Mouse (Mus musculus) urinary bladder, postnatal 25 days (tissue): ENCODE results near the gene Gp1bb.
A peak's percentile ranks its signal among the peaks of the same experiment; 100 is the strongest.

Experiments
- DNase-seq: peaks from one replicate; pipeline ENCODE4 v3.0.0; 2022; ENCODE audit warnings: low spot score

Gp1bb gene

DNA sequence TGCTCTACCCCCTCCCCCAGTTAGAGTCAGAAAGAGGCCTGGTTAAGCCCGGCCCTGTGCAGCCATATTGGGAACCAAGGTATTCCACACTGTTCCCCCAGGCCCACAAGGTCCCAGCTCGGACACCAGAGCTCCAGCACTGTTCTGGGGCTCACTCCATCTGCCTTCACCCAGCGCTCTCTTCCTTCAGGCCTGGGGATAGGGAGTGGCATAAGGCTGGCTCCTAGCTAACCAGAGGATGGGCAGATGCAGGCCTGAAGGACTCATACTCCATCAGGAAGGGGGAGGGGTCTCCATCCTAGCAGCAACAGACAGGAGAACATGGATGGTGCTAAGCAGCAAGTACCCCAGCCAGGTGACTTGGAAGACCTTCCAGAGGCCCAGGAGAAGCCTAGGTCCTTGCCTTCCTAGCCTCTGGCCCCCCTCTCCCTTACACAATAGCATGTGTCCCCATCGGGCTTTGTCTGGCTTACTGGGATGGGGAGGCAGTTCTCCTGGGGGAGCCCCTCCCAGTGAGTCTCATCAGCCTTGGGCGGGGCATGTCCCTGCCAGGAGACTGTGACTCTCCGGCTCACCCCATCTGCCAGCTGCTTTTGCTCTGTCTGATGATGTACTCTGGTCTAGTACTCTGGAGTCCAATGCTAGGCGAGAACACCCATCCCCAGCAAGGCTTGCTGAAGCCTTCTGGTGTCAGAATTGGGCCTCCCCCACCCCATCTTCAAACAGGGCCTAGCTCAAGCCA is 6.2 kb upstream of the Gp1bb start:
- no peak for DNase-seq

GRCm38 (mm10) chr16:18627163-18627562 is 5.0 kb upstream of the Gp1bb start:
- DNase-seq = no peak

DNA sequence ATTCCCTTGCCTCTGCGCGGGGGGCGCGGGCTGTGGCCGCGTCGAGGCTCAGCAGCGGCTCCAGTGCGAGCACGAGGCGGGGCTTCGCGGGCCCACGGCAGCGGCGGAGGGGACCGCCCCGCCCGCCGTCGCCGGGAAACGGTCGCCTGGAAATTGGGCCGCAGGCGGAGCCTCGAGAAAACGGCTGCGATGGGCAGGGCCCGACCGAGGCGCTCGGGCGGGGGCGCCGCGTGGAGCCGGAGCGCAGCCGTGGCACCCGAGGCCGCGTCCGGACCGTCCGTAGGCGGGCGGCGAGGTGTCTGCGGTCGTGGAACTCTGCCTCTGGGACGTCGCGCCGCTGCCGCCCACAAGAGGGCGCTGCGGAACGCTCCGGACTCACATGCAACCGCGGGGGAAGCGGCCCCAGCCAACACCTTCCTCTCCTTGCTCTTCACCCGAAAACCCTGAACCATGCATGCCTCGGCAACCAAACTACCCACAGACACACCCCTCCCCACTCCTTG is 4.2 kb upstream of the Gp1bb start, which contains the start of gene Gm49601:
Gene Gm49601, minus strand, starts transcription at position 52 of the 503 bp plus-strand sequence.
- peak; percentile 88 for DNase-seq

DNA sequence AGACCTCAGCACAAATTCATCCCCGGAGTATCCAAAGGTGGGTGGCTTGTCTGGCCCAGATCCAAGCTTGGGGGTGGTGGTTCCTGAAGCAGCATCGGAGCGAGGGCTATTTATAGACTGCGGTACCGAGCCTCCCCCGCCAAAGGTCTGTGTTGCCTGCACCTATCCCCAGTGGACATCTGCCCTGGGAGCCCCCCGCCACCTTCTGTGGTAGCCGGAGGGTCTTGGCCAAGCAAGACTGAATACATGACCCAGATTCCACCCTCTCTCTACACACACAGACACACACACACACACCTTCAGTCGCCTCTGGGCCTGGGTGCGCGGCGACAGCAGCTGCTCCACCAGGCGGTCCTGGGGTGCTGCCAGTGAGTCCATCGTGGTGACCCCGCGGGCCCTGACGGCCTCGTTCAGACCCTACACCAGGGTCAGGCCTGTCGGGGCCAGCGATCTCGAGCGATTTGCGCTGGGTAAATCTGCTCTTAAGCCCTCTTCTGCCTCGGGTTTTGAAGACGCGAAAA is 3.6 kb upstream of the Gp1bb start:
- no peak for DNase-seq

DNA sequence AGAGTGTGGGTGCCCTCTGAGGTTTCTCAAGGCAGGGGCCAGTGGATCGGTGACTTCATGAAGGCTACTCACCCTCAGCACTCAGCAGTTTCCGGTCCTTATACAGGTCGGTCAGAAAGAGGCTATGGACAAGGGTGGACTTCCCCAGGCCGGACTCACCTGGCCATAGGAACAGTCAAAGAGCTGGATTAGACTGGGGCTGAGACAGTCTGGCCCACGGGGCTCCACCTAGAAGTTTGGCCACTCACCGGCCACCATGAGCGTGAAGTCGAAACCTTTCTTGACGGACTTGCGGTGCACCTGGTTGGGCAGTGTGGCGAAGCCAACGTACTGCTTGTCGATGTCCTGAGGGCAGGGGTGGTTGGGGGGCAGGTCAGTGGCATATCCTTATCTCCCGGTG is 2.9 kb upstream of the Gp1bb start:
- no peak for DNase-seq

- no peak for DNase-seq
Measured at GRCm38 (mm10) chr16:18624641-18625040, 2.4 kb upstream of the Gp1bb start.

DNA sequence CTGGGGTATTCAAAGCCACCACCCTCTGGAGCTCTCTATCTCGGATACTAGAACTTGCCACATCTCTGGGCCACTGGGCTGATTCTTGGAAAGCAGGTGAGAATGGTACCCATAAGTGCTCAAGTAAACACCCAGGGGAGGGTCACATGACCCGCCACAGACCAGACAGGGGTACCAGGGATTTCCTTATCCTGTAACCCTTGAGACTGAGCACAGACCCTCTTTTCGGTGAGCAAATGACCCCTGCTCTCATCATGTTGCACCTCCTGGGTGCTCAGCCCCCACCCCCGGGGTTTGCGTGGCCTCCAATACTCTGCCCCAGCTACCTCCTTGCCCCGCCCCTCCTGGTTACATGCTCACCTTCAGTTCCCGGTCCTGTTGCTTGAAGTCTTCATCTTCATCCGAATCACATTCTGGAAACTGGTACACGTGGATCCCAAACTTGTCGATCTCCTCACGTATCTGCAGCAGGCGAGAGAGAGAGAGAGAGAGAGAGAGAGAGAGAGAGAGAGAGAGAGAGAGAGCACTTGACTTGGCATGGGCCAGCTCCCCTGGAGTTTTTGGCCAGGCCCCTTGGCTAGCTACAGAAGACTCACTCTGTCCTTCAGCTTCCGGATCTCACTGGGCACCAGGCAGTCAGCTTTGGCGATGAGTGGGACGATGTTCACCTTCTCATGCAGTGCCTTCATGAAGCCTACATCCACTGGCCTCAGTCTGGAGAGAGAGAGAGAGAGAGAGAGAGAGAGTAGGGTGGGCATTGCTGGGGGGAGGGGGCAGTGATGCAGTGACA is 1.7 kb upstream of the Gp1bb start:
- no peak for DNase-seq

- DNase-seq = no peak
Measured at GRCm38 (mm10) chr16:18622916-18623750, 930 bp upstream of the Gp1bb start.

DNA sequence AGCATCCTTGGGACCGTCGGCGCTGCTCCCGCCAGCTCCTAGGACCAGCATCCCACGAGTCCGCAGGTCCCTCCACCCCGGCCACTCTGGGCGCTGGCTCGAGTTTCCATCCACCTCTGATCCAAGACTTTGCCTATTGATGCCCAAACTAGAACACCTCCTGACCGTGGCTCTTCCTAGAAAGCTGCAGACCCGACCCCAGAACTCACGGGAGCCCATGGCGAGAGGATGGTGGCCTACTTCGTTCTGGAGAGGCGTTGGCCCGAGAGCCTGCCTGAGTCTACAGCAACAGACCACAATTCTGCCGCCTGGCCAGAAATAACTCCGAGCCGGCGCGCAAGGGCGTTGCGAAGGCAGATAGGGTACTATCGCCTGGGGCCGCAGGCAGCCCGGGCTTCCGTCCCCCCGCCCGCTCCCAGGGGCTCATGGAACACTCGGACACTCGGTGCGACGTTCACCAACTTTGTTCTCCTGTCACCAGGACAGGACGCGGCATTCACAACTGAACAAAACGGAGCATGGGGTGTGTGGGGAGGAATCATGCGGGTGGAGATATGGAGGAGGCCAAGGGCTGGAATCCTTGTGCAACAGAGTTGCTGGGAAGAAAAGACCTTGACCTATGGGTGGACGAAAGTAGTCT is 721 bp downstream of the Gp1bb start:
- no peak for DNase-seq

GRCm38 (mm10) chr16:18620601-18621361 is 1.4 kb downstream of the Gp1bb start:
- DNase-seq = no peak

DNA sequence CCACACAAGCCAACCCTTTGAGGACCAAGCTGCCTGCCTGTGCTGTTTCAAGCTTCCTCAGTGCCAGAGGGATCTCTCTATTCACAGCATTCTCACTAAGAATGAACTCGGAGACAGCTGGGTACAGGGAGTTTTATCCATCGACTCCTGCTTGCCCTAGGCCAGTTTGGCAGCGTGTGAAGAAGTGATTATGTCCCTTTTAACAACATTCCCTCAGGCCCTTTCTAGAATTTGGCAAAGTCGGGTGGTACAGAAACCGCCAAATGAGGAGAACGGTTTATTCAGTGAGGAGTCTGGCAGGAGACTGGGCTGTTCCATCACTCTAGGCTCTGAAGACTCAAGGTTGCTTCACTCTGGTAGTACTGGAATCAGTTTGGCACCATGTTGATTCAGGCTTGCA is 2.0 kb downstream of the Gp1bb start:
- DNase-seq = no peak

DNA sequence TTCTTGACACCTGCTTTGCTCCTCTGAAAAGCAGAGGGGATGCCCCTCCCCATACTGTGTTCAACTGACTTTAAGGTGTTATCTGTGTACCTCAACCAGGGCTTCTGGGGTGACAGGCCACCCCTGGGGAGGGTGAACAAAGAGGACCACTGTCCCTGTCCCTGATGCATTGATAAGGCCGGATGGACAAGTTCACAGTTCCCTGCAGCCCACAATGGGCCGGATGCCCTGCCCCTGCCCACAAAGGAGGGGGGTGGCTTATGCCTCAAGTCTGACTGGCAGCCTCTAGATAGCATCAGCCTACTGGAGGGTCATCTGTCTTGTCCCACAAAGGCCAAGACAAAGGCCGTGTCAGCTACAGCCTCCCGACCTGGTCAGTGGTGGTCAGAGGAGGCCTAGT is 3.1 kb downstream of the Gp1bb start:
- DNase-seq = no peak

DNA sequence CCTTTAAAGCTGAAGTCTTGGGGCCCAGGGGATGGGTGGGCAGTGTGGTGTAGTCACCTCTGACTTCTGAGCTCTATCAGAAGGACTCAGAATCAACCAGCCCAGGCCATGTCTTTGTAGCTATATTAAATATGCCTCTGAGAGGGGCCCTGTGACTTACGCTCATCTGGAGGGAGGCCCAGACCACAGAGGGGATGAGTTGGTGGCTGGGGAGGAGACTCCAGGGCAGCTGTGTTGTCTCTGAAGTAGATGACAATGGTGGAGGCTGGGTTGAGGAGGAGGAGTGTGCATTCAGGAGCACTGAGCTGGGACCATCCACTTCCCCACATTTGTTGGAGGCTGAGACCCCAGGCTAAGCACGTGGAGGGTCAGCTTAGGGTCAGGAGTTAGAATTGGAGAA is 3.9 kb downstream of the Gp1bb start:
- no peak for DNase-seq

GRCm38 (mm10) chr16:18617370-18618065 is 4.7 kb downstream of the Gp1bb start:
- peak; percentile 91 for DNase-seq

- no peak for DNase-seq
Measured at GRCm38 (mm10) chr16:18613301-18613700, 8.9 kb downstream of the Gp1bb start.

DNA sequence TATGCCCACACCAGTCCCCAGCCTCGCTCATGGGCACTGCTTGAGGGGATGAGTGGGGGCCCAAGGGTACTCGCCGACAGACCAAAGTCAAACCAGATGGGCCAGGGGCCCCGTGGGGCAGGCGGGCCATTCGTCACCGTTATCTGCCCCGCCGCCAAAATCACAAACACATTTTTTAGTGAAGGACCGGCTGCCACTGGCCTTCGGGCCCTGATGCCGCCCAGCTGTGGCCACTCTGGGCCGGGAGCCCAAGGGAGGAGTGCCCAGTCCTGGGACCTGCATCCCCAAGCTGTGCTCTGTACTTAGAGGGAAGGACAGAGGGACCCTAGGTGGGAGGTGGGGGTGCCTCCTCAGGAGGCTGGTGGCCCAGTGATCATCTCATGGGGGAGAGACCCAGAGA is 10.5 kb downstream of the Gp1bb start:
- DNase-seq = no peak

DNA sequence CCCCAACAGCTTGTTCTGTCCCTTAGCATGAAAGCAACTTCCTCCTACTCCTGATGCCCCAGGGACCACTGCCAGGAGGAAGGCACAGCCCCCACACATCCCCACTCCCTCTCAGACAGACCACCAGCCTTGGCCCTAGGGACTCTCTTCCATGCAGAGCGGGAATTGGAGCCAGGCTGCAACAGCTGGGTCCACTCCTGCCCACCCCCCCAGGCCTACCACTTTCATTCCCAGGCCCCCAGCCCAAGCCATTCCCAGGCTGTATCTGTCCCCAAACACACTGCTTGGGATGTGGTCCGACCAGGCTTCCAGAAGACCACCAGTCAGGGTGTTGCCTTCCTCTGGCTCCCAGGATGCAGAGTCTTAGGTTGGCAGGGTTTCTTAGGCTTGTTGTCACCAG is 13.1 kb downstream of the Gp1bb start:
- no peak for DNase-seq

- DNase-seq = no peak
Measured at GRCm38 (mm10) chr16:18608226-18608625, 14.0 kb downstream of the Gp1bb start.

DNA sequence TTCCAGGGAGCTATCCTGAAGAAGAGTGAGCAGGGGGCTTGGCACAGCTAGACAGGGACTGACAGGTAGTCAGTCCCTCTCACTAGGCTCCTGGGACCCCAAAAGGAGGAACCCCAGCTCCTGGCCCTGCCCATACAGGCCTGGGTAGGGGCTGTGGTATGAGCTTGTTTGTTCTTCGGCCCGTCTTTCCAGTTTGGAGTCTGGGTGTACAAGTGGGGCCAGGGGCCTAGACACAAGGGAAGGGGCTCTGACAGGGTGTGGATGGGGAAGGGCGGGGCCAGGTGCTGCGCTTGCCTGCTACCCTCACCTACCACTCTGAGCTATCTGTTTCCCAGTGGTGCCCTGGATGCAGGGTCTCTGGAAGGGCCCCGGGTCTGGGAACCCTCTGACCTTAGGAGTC is 16.5 kb downstream of the Gp1bb start:
- no peak for DNase-seq

DNA sequence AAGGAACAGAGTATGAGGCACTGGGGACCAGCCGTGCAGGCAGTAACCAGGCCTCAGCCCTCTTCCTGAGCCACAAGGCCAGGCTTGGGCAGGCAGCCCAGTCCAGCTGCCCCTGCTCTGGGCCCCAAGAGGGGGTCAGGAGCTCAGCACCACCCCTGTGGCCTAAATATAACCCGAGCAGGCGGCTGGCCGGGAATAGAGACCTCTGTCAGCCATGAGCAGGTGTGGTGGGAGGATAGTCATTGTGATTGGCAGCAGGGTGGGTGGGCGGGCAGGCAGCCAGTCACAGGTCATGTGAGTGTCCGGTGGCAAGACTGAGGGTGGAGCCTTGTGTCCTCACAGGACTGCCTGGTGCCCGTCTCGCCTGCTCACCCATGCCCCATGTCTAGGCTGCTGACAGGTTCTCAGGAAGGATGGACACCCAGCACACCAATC is 17.9 kb downstream of the Gp1bb start:
- no peak for DNase-seq
